Mouse (Mus musculus): Measurements from ENCODE around the gene Fbrsl1.

The Fbrsl1 gene

DNA sequence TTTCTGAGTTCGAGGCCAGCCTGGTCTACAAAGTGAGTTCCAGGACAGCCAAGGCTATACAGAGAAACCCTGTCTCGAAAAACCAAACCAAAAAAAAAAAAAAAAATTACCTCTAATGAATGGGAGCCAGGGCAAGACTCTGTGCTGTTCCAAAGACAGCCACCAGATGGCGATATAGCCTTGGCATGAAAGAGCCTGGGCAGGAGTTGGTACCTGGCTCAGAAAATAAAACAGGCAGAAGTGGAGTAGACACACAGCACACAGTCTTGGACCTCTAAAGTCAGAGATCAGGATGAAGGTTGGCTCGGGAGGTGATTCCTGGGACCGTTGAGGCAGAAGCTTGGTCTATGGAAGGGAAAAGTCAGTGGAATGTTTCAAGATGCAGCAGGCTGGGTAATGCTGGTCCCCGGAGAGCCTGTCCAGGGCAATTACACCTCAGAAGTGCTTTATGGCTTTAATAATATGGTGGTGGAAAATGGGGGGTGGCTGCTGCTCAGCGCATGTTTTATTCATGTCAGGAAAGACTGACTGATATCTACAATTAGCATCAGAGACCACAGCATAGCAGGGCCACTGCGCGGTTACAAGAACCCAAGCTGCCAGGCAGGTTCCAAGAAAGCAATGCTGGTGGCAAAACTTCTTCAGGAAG is 90.6 kb downstream of the Fbrsl1 start:
- DNase-seq = peak; percentile 89 to 93

DNA sequence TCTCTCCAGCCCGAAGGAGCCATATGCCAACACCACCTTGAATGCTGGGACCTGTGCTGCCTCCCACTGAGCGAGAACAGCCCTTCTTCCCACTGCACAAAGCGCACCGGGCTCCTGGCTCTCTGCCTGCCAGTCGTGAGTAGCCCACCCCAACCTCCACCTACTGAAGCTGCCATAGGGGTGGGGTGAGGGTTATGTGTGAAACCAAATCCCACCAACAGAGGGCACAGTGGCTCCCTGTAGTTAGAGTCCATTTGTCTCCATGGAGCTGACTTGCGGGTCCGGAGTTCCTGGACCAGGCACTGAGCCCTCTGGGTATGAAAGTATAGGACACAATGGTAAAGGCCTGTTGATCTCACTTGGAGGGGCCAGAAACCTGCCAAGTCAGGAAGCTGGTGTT is 93.6 kb downstream of the Fbrsl1 start:
- DNase-seq = peak; percentile 47 to 71

DNA sequence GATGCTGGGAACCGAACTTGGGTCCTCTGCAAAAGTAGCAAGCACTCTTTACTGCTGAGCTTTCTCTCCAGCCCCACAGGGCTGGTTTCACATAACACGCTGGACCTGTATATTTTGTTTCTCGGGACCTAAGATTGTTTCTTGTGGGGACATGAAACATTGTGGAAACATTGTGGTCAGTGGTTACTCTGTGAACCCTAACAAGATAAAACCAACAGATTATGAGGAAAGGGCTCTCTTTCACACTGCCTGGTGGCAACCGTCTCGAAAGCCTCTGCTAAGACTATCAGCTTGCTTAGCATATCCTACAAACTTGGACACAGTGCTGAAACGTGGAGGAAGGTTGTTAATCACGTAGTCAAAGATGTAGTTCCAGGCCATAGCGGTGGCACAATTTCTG is 101.3 kb downstream of the Fbrsl1 start:
- DNase-seq = no peak

DNA sequence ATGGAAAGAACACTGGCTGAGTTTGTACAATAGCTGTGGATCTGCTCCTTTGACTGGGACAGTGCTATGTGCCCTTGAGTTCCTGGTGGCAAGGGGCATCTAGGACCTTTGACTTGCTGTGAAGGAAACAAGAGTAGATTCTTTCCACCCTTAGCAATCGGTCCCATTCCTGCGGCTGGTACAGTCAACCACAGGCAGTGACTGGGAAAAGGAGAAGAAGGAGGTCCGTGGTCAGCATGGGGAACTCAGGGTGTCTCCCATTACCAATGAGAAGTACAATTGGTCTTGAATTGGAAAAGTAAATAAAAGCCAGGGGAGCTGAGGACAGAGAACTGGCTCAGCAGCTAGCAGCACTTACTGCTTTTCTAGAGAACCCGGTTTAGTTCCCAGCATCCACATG is 102.8 kb downstream of the Fbrsl1 start:
- no peak for DNase-seq

DNA sequence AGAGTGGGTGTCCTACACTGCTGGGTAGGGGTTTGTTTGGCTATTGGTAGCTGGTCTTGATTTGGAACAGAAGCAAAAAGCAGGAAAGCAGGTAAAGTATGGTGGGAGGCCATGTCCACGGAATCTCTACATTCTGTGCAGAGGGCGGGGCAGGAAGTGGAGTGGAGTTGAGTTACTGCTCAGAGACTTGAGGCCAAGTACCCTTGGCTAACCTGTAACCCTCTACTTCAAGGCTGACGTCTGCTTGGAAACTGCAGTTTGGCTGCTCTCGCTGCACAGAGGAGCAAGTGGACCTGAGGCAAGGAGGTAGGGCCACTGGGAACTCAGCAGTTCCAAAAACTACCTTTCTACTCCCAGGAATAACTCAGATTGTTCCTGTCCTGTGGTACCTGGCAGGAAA is 103.8 kb downstream of the Fbrsl1 start, which contains the start of gene Lrcol1:
Gene Lrcol1, plus strand, starts transcription at position 207 of the 400 bp plus-strand sequence.
- DNase-seq = no peak

DNA sequence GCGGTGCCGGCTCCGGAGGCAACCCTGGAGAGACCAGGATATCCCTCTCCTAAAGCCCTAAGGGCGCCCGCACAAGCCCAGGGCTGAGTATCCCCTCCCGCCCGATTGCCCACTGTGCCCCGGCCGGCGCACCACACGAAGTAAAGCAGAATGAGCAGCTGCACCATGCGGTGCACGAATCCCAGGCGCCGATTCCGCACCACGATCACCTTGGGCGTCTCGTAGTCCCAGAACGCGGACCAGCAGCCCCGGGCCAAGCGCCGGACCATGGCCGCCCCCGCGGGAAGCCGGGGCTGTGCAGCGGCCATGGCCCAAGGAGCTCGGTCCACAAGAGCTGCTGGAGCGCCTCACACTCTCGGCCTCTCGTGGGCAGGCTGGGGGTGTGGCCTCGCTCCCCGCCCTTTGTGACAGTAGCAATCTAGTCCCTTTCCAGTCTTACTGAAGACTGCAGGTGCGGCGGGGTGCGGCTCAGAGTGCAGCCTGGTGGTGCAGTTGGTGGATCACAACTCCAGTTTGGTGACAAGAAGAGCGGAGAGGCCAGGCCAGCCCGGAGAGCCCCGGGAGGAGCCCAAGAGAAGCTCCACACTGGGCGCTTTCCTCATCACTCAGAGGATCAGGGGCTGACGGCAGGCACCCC is 105.5 kb downstream of the Fbrsl1 start, which contains the start of gene P2rx2:
Gene P2rx2, minus strand, starts transcription at position 565 of the 637 bp plus-strand sequence.
- peak; percentile 53 to 66 for DNase-seq

DNA sequence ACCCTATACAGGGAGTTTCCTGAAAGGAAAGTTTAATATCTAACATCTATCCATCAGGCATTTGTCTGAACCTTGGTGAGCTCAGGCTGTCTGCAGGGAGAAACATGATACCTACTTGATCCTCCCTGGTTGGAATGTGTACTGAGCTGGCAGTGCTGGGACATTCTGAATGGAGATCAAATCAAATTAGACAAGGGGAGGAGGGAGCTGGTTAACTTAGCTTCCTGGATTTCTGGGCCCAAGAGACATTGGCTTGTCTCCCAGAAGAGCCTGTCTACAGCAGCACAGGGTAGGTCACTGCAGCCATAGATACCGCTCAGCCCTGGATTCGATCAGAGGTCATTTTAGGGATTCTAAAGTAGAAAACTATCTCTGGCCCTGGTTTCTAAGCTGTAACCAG is 109.5 kb downstream of the Fbrsl1 start:
- DNase-seq = no peak

DNA sequence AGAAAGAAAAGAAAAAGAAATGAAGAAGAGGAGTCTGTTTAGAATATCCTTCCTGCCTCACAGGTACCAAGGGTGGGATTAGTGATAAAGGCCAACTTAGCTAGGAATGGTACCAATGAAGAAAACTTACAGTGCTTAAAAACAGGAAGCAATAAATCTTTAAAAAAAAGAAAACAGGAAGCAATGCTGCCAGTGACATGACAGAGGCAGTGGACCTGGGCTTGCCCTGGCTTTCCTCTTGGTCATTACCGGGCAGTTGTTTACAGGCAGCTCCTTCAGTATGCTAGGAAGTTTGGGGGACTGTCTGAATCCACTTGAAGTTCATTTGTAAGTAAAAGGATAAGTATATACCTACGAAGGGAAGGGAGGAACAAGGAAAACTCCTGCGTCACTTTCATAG is 117.8 kb downstream of the Fbrsl1 start:
- DNase-seq = no peak

DNA sequence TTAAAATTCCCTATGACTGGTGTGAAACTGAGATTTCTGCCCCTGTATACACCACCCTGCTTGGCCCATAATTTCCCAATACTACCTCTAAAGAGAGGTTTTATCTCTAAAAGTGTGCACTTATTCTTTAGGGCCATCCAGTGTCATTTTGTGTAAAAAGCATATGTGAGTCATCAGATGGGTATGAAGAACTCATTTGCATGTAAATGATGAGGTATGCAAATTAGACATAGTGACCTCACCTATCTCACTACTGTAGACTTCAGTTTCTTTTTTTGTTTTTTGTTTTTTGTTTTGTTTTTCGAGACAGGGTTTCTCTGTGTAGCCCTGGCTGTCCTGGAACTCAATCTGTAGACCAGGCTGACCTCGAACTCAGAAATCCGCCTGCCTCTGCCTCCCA is 135.2 kb downstream of the Fbrsl1 start:
- DNase-seq = no peak
